Mouse (Mus musculus) intestine, embryonic 15.5 days (tissue): ENCODE results near the gene Susd1. TPM values are rescaled to one million over a fixed set of nuclear protein-coding genes. Genes with fewer than 3 reads are reported as not detected.

ENCODE experiments used
- ATAC-seq: fragments of 200-750 bp; cut with Nextera tagmentation; 2 replicates; pipeline ENCODE4 v1.8.0; 2017; ENCODE audit warnings: moderate TSS enrichment, moderate library complexity
- H3K27ac ChIP-seq: fragments of 300-500 bp; sonication (generic); 2 replicates; pipeline ENCODE4 v1.5.1; 2015; ENCODE audit warnings: mild to moderate bottlenecking, inconsistent platforms
- H3K27me3 ChIP-seq: fragments of 300-500 bp; sonication (generic); replicated peaks from 2 replicates; pipeline ENCODE4 v1.6.1; 2015; ENCODE audit warnings: inconsistent platforms
- H3K36me3 ChIP-seq: fragments of 300-500 bp; sonication (generic); 2 replicates; pipeline ENCODE4 v1.6.1; 2015; ENCODE audit warnings: inconsistent platforms
- H3K4me1 ChIP-seq: fragments of 300-500 bp; sonication (generic); replicated peaks from 2 replicates; pipeline ENCODE4 v1.6.1; 2015; ENCODE audit warnings: inconsistent platforms
- H3K4me2 ChIP-seq: fragments of 300-500 bp; sonication (generic); replicated peaks from 2 replicates; pipeline ENCODE4 v1.6.1; 2015; ENCODE audit warnings: mild to moderate bottlenecking, inconsistent platforms
- H3K4me3 ChIP-seq: fragments of 300-500 bp; sonication (generic); replicated peaks from 2 replicates; pipeline ENCODE4 v1.5.1; 2015; ENCODE audit warnings: inconsistent platforms
- H3K9ac ChIP-seq: fragments of 300-500 bp; sonication (generic); 2 replicates; pipeline ENCODE4 v1.6.1; 2015; ENCODE audit warnings: inconsistent platforms
- H3K9me3 ChIP-seq: fragments of 300-500 bp; sonication (generic); 2 replicates; pipeline ENCODE4 v1.6.1; 2016; ENCODE audit warnings: inconsistent platforms
- WGBS: fragments of 180-500 bp; shearing (Covaris S2); methylation state at CpG from one replicate; pipeline ENCODE4 v1.1.7; 2015; 5-methylcytosine and 5-hydroxymethylcytosine counted together
- polyA plus RNA-seq: library from polyadenylated mRNA; unstranded; fragments of >200 nt; fragmentation: Nextera tagmentation; extraction: Ambion mirVana; gene quantifications from 2 replicates; pipeline ENCODE4 v1.2.1, GENCODE M21; 2015

Gene Susd1
- polyA plus RNA-seq, 1 experiment from 2014 or later, result 10.8 TPM

- WGBS, result 96% methylated on average over 2 of the region's 2 CpGs
- Histone ChIP-seq H3K4me1 (no peaks in the 10 kb centered on the region), H3K9me3 (no peaks in the 10 kb centered on the region), H3K36me3 (no peaks in the 10 kb centered on the region), H3K4me3 (no peak overlapping the region), H3K27me3 (no peaks in the 10 kb centered on the region), H3K9ac (no peak overlapping the region), H3K4me2 (no peak overlapping the region), H3K27ac (no peak overlapping the region)
- ATAC-seq, result no peak
Observed at GRCm38 (mm10) chr4:59350354-59350753, 88.1 kb downstream of the Susd1 start.

GRCm38 (mm10) chr4:59349425-59350185 is 88.8 kb downstream of the Susd1 start:
- no peak overlapping the region for H3K27ac ChIP-seq
- WGBS, result 57% methylated on average over 7 of the region's 7 CpGs
- no peak overlapping the region for H3K9ac ChIP-seq
- no peaks in the 10 kb centered on the region for H3K4me1 ChIP-seq
- H3K27me3 ChIP-seq, result no peaks in the 10 kb centered on the region
- ATAC-seq, result no peak
- H3K9me3 ChIP-seq, result no peaks in the 10 kb centered on the region
- H3K36me3 ChIP-seq, result no peaks in the 10 kb centered on the region
- no peak overlapping the region for H3K4me2 ChIP-seq
- no peak overlapping the region for H3K4me3 ChIP-seq

- Histone ChIP-seq H3K27ac (no peak overlapping the region), H3K9ac (no peak overlapping the region), H3K4me1 (0 out of 2 replicates have a peak, but pooled peaks cover 5% of the 10 kb centered on the region), H3K4me2 (no peak overlapping the region), H3K27me3 (no peaks in the 10 kb centered on the region), H3K4me3 (no peak overlapping the region), H3K36me3 (no peaks in the 10 kb centered on the region), H3K9me3 (no peaks in the 10 kb centered on the region)
- WGBS, result 0% methylated on average over 3 of the region's 3 CpGs
- peak; percentile 88 for ATAC-seq
Observed at GRCm38 (mm10) chr4:59340714-59341113, 97.7 kb downstream of the Susd1 start.

GRCm38 (mm10) chr4:59340046-59340445 is 98.4 kb downstream of the Susd1 start:
- no peaks in the 10 kb centered on the region for H3K27me3 ChIP-seq
- no peak overlapping the region for H3K27ac ChIP-seq
- H3K4me1 ChIP-seq, result 0 out of 2 replicates have a peak, but pooled peaks cover 5% of the 10 kb centered on the region
- no peak overlapping the region for H3K4me3 ChIP-seq
- 63% methylated on average over 5 of the region's 5 CpGs for WGBS
- no peak overlapping the region for H3K4me2 ChIP-seq
- H3K9me3 ChIP-seq, result no peaks in the 10 kb centered on the region
- H3K36me3 ChIP-seq, result no peaks in the 10 kb centered on the region
- H3K9ac ChIP-seq, result no peak overlapping the region
- ATAC-seq, result no peak

- Histone ChIP-seq H3K9me3 (no peaks in the 10 kb centered on the region), H3K4me3 (no peak overlapping the region), H3K4me2 (no peak overlapping the region), H3K27me3 (no peaks in the 10 kb centered on the region), H3K9ac (no peak overlapping the region), H3K27ac (no peak overlapping the region), H3K4me1 (0 out of 2 replicates have a peak, but pooled peaks cover 5% of the 10 kb centered on the region), H3K36me3 (no peaks in the 10 kb centered on the region)
- ATAC-seq, result no peak
- WGBS, result 85% methylated on average over 8 of the region's 8 CpGs
Observed at GRCm38 (mm10) chr4:59338896-59339535, 99.4 kb downstream of the Susd1 start.

- no peaks in the 10 kb centered on the region for H3K27me3 ChIP-seq
- ATAC-seq, result no peak
- no peak overlapping the region for H3K9ac ChIP-seq
- WGBS, result 89% methylated on average over 6 of the region's 6 CpGs
- no peak overlapping the region for H3K4me3 ChIP-seq
- H3K27ac ChIP-seq, result no peak overlapping the region
- no peak overlapping the region for H3K4me2 ChIP-seq
- no peaks in the 10 kb centered on the region for H3K9me3 ChIP-seq
- no peaks in the 10 kb centered on the region for H3K36me3 ChIP-seq
- H3K4me1 ChIP-seq, result 0 out of 2 replicates have a peak, but pooled peaks cover 5% of the 10 kb centered on the region
Observed at GRCm38 (mm10) chr4:59337533-59337885, 100.9 kb downstream of the Susd1 start.

DNA sequence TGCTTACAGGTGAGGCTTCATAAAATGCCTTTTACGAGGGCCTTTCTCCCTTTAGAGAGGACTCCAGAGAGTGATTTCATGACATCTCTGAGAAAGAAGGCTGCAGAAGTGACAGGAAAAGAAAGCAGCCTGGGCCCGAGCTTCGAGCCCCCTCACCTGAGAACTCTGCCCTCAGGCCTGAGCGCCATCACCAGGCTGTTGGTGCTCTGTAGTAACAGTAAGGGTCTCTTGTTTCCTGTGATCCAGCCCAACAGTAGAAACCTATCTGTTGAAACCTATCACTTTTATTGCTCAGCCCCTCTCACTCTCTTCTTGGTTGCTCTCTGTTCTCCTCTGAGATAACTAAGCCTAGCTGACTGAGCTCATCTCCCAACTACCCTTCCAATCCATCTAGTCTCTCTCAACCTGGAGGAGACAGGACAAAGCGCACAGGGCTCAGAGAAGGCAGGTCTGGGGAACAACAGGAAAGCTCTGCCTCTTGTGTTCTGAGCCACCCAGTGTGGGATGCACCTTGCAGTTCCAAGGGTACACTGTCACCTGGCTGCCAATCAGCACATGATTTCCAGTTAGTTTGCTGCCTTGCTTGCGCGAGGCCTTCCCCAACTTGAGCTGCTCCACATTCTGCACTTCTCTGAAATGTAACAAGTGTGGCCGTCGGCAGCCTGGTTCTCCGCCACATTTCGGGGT is 101.4 kb downstream of the Susd1 start:
- WGBS, result 91% methylated on average over 11 of the region's 11 CpGs
- H3K27me3 ChIP-seq, result no peaks in the 10 kb centered on the region
- no peak overlapping the region for H3K9ac ChIP-seq
- no peak for ATAC-seq
- no peaks in the 10 kb centered on the region for H3K36me3 ChIP-seq
- 0 out of 2 replicates have a peak, but pooled peaks cover 5% of the 10 kb centered on the region for H3K4me1 ChIP-seq
- H3K9me3 ChIP-seq, result no peaks in the 10 kb centered on the region
- H3K4me2 ChIP-seq, result no peak overlapping the region
- H3K4me3 ChIP-seq, result no peak overlapping the region
- H3K27ac ChIP-seq, result no peak overlapping the region

DNA sequence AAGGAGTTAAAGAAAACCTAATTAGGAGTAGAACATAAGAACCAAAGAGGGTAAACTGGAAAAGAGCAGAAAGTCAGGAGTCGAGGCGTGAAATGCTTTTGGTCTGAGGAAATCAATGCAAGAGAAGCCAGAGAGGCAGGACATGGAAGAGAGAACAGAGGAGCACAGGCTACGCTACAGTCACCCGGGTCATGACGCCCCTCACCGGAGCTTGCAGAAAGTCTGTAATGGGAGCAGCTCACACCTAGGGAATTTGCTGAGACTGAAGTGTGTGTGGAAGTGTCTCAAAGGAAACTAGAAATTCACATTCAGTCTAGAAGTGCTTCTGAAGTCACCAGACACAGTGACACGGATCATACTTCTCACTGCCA is 102.0 kb downstream of the Susd1 start:
- no peak overlapping the region for H3K4me3 ChIP-seq

DNA sequence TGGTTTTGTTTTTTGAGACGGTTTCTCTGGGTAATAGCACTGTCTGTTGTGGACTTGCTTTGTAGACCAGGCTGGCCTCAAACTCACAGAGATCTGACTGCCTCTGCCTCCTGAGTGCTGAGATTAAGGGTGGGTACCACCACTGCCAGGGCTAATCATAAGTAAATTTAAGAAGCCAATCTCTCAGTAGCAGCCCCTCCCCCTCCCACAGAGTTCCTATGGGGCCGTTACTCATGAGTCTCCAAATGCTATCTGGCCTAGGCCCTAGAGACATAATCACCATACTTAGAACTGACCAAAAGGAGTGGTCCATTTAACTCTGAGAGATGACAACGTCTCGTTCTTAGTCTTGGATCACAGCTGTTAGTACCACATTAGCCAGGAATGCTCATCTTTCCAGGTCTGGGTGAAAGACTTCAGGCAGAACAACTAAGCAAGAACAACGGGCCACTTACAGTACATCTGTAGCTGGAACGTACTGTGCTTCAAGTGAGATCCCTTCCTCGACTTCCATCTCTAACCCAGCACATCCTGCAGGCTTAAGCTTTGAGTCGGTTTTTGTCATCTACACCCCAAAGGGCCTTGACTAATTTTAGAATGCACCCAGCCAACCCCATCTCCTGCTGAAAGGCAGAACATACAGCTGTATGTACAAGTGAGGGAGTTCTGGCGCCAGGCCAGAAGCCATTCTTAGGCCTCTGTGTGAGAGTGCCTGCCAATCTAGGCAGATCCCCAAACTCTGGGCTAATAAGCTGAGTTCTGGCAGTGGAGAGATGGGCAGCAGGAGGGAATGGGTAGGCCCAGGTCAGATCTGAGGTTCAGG is 102.6 kb downstream of the Susd1 start:
- no peak for ATAC-seq

More for the DNA sequence above, 102.0 kb downstream of the Susd1 start:
- Histone ChIP-seq H3K9ac (no peak overlapping the region), H3K4me1 (peaks cover 8% of the 10 kb centered on the region; the same call in 1 of the 2 replicates), H3K27ac (no peak overlapping the region), H3K36me3 (no peaks in the 10 kb centered on the region), H3K27me3 (no peaks in the 10 kb centered on the region), H3K9me3 (no peaks in the 10 kb centered on the region), H3K4me2 (no peak overlapping the region)
- whole genome bisulfite sequencing, result 83% methylated on average over 7 of the region's 7 CpGs
- no peak for ATAC-seq

DNA sequence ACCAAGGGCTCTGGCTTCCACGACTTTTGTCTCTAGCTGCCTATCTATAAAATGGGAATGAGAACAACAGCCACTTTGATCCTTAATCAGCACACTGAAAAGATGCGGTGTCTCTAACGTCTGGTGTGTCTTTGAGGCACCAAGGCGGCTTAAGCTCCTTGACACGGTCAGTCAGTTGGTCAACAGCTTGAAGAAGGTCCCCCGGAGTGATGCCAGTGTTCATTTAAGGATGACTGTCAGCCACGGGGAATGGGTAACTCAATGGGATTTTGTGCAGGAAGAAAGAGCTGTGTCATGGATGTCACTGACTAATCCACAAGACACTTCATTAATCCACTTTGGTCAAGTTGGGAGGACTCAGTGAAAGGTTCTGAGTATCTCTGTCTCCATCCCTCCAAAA is 103.3 kb downstream of the Susd1 start:
- no peaks in the 10 kb centered on the region for H3K36me3 ChIP-seq
- peaks cover 8% of the 10 kb centered on the region; the same call in 1 of the 2 replicates for H3K4me1 ChIP-seq
- no peak overlapping the region for H3K4me2 ChIP-seq
- 87% methylated on average over 7 of the region's 7 CpGs for WGBS
- H3K27me3 ChIP-seq, result no peaks in the 10 kb centered on the region
- no peak overlapping the region for H3K9ac ChIP-seq
- no peaks in the 10 kb centered on the region for H3K9me3 ChIP-seq
- H3K4me3 ChIP-seq, result no peak overlapping the region
- no peak overlapping the region for H3K27ac ChIP-seq
- ATAC-seq, result no peak

More for the DNA sequence above, 102.6 kb downstream of the Susd1 start:
- no peaks in the 10 kb centered on the region for H3K36me3 ChIP-seq
- H3K27me3 ChIP-seq, result no peaks in the 10 kb centered on the region
- H3K4me1 ChIP-seq, result peaks cover 8% of the 10 kb centered on the region; the same call in 1 of the 2 replicates
- H3K9ac ChIP-seq, result no peak overlapping the region
- H3K9me3 ChIP-seq, result no peaks in the 10 kb centered on the region
- WGBS, result 65% methylated on average over 9 of the region's 9 CpGs
- H3K4me2 ChIP-seq, result no peak overlapping the region
- no peak overlapping the region for H3K27ac ChIP-seq
- H3K4me3 ChIP-seq, result no peak overlapping the region

DNA sequence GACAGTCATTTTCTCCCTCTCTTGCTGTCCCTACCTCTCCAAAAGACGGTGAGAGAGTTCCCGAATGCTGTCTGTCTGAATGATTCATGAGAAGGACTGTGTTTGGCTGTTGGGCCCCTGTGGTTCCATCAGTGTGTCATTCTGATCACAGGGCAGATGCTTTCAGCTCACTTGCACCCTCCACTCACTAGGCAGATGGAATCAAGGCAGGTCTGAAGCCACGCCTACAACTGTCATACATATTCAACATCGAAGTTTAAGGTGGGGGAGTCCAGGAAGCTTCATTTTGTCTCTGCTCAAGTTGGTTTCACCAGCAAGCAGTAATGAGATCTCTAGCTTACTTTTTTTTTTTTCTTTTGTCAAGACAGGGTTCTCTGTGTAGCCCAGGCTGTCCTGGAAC is 104.2 kb downstream of the Susd1 start:
- Histone ChIP-seq H3K9me3 (no peaks in the 10 kb centered on the region), H3K27me3 (no peaks in the 10 kb centered on the region), H3K36me3 (no peaks in the 10 kb centered on the region), H3K27ac (no peak overlapping the region), H3K4me2 (no peak overlapping the region), H3K4me1 (peaks cover 8% of the 10 kb centered on the region; the same call in 1 of the 2 replicates), H3K4me3 (no peak overlapping the region), H3K9ac (no peak overlapping the region)
- ATAC-seq, result no peak
- 90% methylated on average over 4 of the region's 4 CpGs for WGBS

GRCm38 (mm10) chr4:59333424-59333895 is 105.0 kb downstream of the Susd1 start:
- no peaks in the 10 kb centered on the region for H3K36me3 ChIP-seq
- H3K4me2 ChIP-seq, result no peak overlapping the region
- no peaks in the 10 kb centered on the region for H3K9me3 ChIP-seq
- no peak for ATAC-seq
- peaks cover 8% of the 10 kb centered on the region; the same call in 1 of the 2 replicates for H3K4me1 ChIP-seq
- no peak overlapping the region for H3K4me3 ChIP-seq
- no peaks in the 10 kb centered on the region for H3K27me3 ChIP-seq
- no peak overlapping the region for H3K9ac ChIP-seq
- no peak overlapping the region for H3K27ac ChIP-seq
- 91% methylated on average over 14 of the region's 14 CpGs for WGBS
